ENCODE assay signal across 8 mouse cellular contexts in the genomic region with DNA sequence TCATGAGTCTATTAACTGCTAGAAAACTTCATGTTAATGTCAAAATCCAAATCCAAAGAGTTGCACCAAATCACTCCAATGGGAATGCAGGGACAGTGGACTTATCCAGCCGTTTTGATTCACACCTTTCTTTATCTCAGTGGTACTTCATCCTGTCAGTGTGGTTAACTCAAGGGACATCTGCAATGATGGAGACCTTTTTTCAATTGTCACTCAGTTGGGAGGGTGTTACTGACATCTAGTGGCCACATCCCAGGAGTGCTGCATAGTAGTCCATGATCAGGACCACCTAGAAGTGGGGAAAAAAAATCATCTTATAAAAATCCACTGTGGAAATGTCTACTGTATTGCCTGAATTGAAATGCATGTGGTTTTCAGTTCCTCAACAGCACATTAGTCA.
A peak's percentile ranks its signal among the peaks of the same experiment; 100 is the strongest.
DNase-seq lines count a peak whose midpoint lies in the region; ATAC-seq and TF ChIP-seq lines count a peak whose summit lies in the region.
"Had no signal": no experiment of that assay in that cellular context is flagged by ENCODE, and none has a peak within 500 bp of the region (broad histone marks: within the 10 kb centered on the region; RNA-seq: fewer than 3 reads in every experiment).

No protein-coding gene starts in this region.

- H3K27me3 ChIP-seq in lung, postnatal 0 days (replicated peaks; ENCODE audit: insufficient read depth, low read length): no peaks in the 10 kb centered on the region
- H3K27me3 ChIP-seq: embryonic facial prominence, embryonic 12.5 days had no signal

- H3K9me3 ChIP-seq in lung, postnatal 0 days (ENCODE audit: low read length): no peaks in the 10 kb centered on the region
- H3K9me3 ChIP-seq: embryonic facial prominence, embryonic 12.5 days had no signal

- no peak for TF ChIP-seq EP300 in lung, postnatal 0 days (IDR thresholded peaks at IDR 0.05)

- no peak for DNase-seq in lung, postnatal 0 days (ENCODE audit: low spot score)
- no peak for DNase-seq in lung, postnatal 4 days
- peak; percentile 58 for DNase-seq in embryo, embryonic 11 days
- DNase-seq in layer of hippocampus, adult 9-11 months: peak; percentile 24
- peak; percentile 14 for DNase-seq in right cerebral cortex, postnatal 14 days
- DNase-seq in urinary bladder, postnatal 36 days (ENCODE audit: low spot score in 2 of 2): no peak

- no peak overlapping the region for H3K4me3 ChIP-seq in lung, postnatal 0 days (ENCODE audit: low read depth, low read length)
- H3K4me3 ChIP-seq: embryonic facial prominence, embryonic 12.5 days had no signal

- no peaks in the 10 kb centered on the region for H3K4me1 ChIP-seq in lung, postnatal 0 days (ENCODE audit: insufficient read depth, low read depth, low read length)
- H3K4me1 ChIP-seq: embryonic facial prominence, embryonic 12.5 days had no signal

- 21% methylated on average over 1 of the region's 1 CpGs for WGBS in lung, postnatal 0 days

- H3K27ac ChIP-seq in lung, postnatal 0 days (ENCODE audit: low read length): no peak overlapping the region
- H3K27ac ChIP-seq: embryonic facial prominence, embryonic 12.5 days had no signal

- ATAC-seq in lung, postnatal 0 days: no peak
- ATAC-seq in erythroid progenitor cell, adult 5-6 weeks (replicated peaks; ENCODE audit: low FRiP score, poor library complexity, severe bottlenecking): no peak

- TF ChIP-seq CTCF in lung, postnatal 0 days (IDR thresholded peaks at IDR 0.05): 0 out of 2 replicates have a peak, but pooled peaks have one; percentile 11

- no peaks in the 10 kb centered on the region for H3K36me3 ChIP-seq in lung, postnatal 0 days (ENCODE audit: insufficient read depth, low read length)
- H3K36me3 ChIP-seq: embryonic facial prominence, embryonic 12.5 days had no signal

- no peak overlapping the region for H3K4me2 ChIP-seq in lung, postnatal 0 days (replicated peaks; ENCODE audit: low read depth, low read length)
- H3K4me2 ChIP-seq: embryonic facial prominence, embryonic 12.5 days had no signal

- H3K9ac ChIP-seq in lung, postnatal 0 days (replicated peaks; ENCODE audit: low read depth): no peak overlapping the region
- H3K9ac ChIP-seq: embryonic facial prominence, embryonic 12.5 days had no signal

Comparison
In these comparisons a context has a peak if more than half of its experiments do, and no peak if none do; other contexts are left out.
1. DNase-seq: peak in embryo, embryonic 11 days (single experiment), layer of hippocampus, adult 9-11 months (single experiment) and right cerebral cortex, postnatal 14 days (single experiment); none in lung, postnatal 0 days (single experiment), lung, postnatal 4 days (0 of 2) and urinary bladder, postnatal 36 days (0 of 2).